Mouse (Mus musculus) hindbrain, embryonic 16.5 days (tissue): ENCODE results near the gene Mier2. TPM values are rescaled to one million over a fixed set of nuclear protein-coding genes. Genes with fewer than 3 reads are reported as not detected.

ENCODE experiments used
- ATAC-seq: fragments of 200-750 bp; cut with Nextera tagmentation; 2 replicates; pipeline ENCODE4 v1.8.0; 2017; ENCODE audit warnings: moderate TSS enrichment, moderate library complexity
- H3K27ac ChIP-seq: fragments of 300-500 bp; sonication (generic); 2 replicates; pipeline ENCODE4 v1.5.1; 2014; ENCODE audit warnings: low read depth, mild to moderate bottlenecking, control low read depth, low read length, moderate library complexity
- H3K27me3 ChIP-seq: fragments of 300-500 bp; sonication (generic); replicated peaks from 2 replicates; pipeline ENCODE4 v1.6.1; 2014; ENCODE audit warnings: low read length; ENCODE audit not compliant: control insufficient read depth, insufficient read depth
- H3K36me3 ChIP-seq: fragments of 300-500 bp; sonication (generic); 2 replicates; pipeline ENCODE4 v1.6.1; 2014; ENCODE audit warnings: mild to moderate bottlenecking, low read length, moderate library complexity, mixed read lengths; ENCODE audit not compliant: control insufficient read depth, insufficient read depth
- H3K4me1 ChIP-seq: fragments of 300-500 bp; sonication (generic); 2 replicates; pipeline ENCODE4 v1.6.1; 2014; ENCODE audit warnings: low read depth, low read length; ENCODE audit not compliant: control insufficient read depth, insufficient read depth
- H3K4me2 ChIP-seq: fragments of 300-500 bp; sonication (generic); 2 replicates; pipeline ENCODE4 v1.6.1; 2014; ENCODE audit warnings: mild to moderate bottlenecking, low read length, control low read depth, moderate library complexity
- H3K4me3 ChIP-seq: fragments of 300-500 bp; sonication (generic); 2 replicates; pipeline ENCODE4 v1.5.1; 2014; ENCODE audit warnings: mild to moderate bottlenecking, low read length, control low read depth, moderate library complexity
- H3K9ac ChIP-seq: fragments of 300-500 bp; sonication (generic); 2 replicates; pipeline ENCODE4 v1.6.1; 2014; ENCODE audit warnings: low read depth, mild to moderate bottlenecking, control low read depth, low read length, moderate library complexity
- H3K9me3 ChIP-seq: fragments of 300-500 bp; sonication (generic); 2 replicates; pipeline ENCODE4 v1.6.1; 2014; ENCODE audit warnings: mild to moderate bottlenecking, low read length, moderate library complexity; ENCODE audit not compliant: control insufficient read depth
- WGBS: fragments of 180-500 bp; shearing (Covaris S2); extraction: QIAGEN DNeasy Blood & Tissue Kit; methylation state at CpG from one replicate; pipeline ENCODE4 v1.1.7; 2014; 5-methylcytosine and 5-hydroxymethylcytosine counted together
- polyA plus RNA-seq: library from polyadenylated mRNA; unstranded; fragments of >200 nt; fragmentation: Nextera tagmentation; extraction: Ambion mirVana; gene quantifications from 2 replicates; pipeline ENCODE4 v1.2.1, GENCODE M21; 2015

Gene Mier2
- polyA plus RNA-seq, 1 experiment from 2014 or later: 56.5 TPM

GRCm38 (mm10) chr10:79587061-79587751 lies 32.2 kb upstream of the Mier2 start, which contains the start of gene Theg:
Theg (minus strand) TSS chr10:79587331.
- H3K9me3 ChIP-seq: no peaks in the 10 kb centered on the region; the same call in 1 of the 2 replicates
- no peaks in the 10 kb centered on the region for H3K4me1 ChIP-seq
- no peak within 1 kb of the TSS for H3K4me2 ChIP-seq
- 79% methylated on average over 5 of the region's 5 CpGs for WGBS
- H3K27me3 ChIP-seq: no peaks in the 10 kb centered on the region
- no peaks in the 10 kb centered on the region for H3K36me3 ChIP-seq
- H3K9ac ChIP-seq: no peak within 1 kb of the TSS
- ATAC-seq: no peak
- no peak within 1 kb of the TSS for H3K4me3 ChIP-seq
- no peak within 1 kb of the TSS for H3K27ac ChIP-seq

GRCm38 (mm10) chr10:79586243-79586642 lies 31.2 kb upstream of the Mier2 start:
- Histone ChIP-seq H3K9ac (no peak overlapping the region), H3K4me3 (no peak overlapping the region), H3K4me2 (no peak overlapping the region), H3K36me3 (no peaks in the 10 kb centered on the region), H3K9me3 (no peaks in the 10 kb centered on the region), H3K27ac (no peak overlapping the region), H3K27me3 (no peaks in the 10 kb centered on the region), H3K4me1 (no peaks in the 10 kb centered on the region)
- ATAC-seq: no peak
- WGBS: 67% methylated on average over 8 of the region's 8 CpGs

- no peak overlapping the region for H3K4me3 ChIP-seq
- H3K27me3 ChIP-seq: no peaks in the 10 kb centered on the region
- WGBS: 93% methylated on average over 5 of the region's 5 CpGs
- no peaks in the 10 kb centered on the region for H3K36me3 ChIP-seq
- H3K9ac ChIP-seq: no peak overlapping the region
- no peaks in the 10 kb centered on the region for H3K9me3 ChIP-seq
- no peak for ATAC-seq
- H3K4me2 ChIP-seq: no peak overlapping the region
- no peaks in the 10 kb centered on the region for H3K4me1 ChIP-seq
- no peak overlapping the region for H3K27ac ChIP-seq
Observed at GRCm38 (mm10) chr10:79585723-79586122, 30.7 kb upstream of the Mier2 start.

- no peak for ATAC-seq
- Histone ChIP-seq H3K27me3 (no peaks in the 10 kb centered on the region), H3K27ac (no peak overlapping the region), H3K4me2 (no peak overlapping the region), H3K9me3 (no peaks in the 10 kb centered on the region), H3K4me3 (no peak overlapping the region), H3K36me3 (no peaks in the 10 kb centered on the region), H3K9ac (no peak overlapping the region), H3K4me1 (no peaks in the 10 kb centered on the region)
- 95% methylated on average over 6 of the region's 6 CpGs for WGBS
Observed at GRCm38 (mm10) chr10:79585136-79585535, 30.1 kb upstream of the Mier2 start.

- Histone ChIP-seq H3K36me3 (no peaks in the 10 kb centered on the region), H3K27ac (no peak overlapping the region)
- 80% methylated on average over 9 of the region's 9 CpGs for WGBS
Observed at GRCm38 (mm10) chr10:79584426-79584825, 29.4 kb upstream of the Mier2 start.

GRCm38 (mm10) chr10:79584021-79584420 lies 29.0 kb upstream of the Mier2 start:
- 79% methylated on average over 7 of the region's 7 CpGs for WGBS
- no peaks in the 10 kb centered on the region for H3K27me3 ChIP-seq

More at GRCm38 (mm10) chr10:79584426-79584825, 29.4 kb upstream of the Mier2 start:
- Histone ChIP-seq H3K4me2 (no peak overlapping the region), H3K4me1 (no peaks in the 10 kb centered on the region), H3K27me3 (no peaks in the 10 kb centered on the region), H3K9ac (no peak overlapping the region), H3K9me3 (no peaks in the 10 kb centered on the region), H3K4me3 (no peak overlapping the region)
- ATAC-seq: no peak

GRCm38 (mm10) chr10:79581501-79581900 lies 26.5 kb upstream of the Mier2 start:
- Histone ChIP-seq H3K36me3 (no peaks in the 10 kb centered on the region), H3K4me2 (no peak overlapping the region), H3K4me1 (no peaks in the 10 kb centered on the region), H3K9me3 (no peaks in the 10 kb centered on the region), H3K27ac (no peak overlapping the region), H3K27me3 (no peaks in the 10 kb centered on the region), H3K9ac (no peak overlapping the region), H3K4me3 (no peak overlapping the region)
- WGBS: 90% methylated on average over 8 of the region's 8 CpGs
- no peak for ATAC-seq

More at GRCm38 (mm10) chr10:79584021-79584420, 29.0 kb upstream of the Mier2 start:
- Histone ChIP-seq H3K9me3 (no peaks in the 10 kb centered on the region), H3K9ac (no peak overlapping the region), H3K4me1 (no peaks in the 10 kb centered on the region), H3K27ac (no peak overlapping the region), H3K36me3 (no peaks in the 10 kb centered on the region), H3K4me2 (no peak overlapping the region), H3K4me3 (no peak overlapping the region)
- no peak for ATAC-seq

- Histone ChIP-seq H3K9ac (no peak overlapping the region), H3K4me2 (no peak overlapping the region), H3K4me3 (no peak overlapping the region), H3K36me3 (no peaks in the 10 kb centered on the region), H3K27ac (no peak overlapping the region), H3K9me3 (no peaks in the 10 kb centered on the region), H3K27me3 (no peaks in the 10 kb centered on the region), H3K4me1 (no peaks in the 10 kb centered on the region)
- WGBS: 39% methylated on average over 6 of the region's 6 CpGs
- ATAC-seq: no peak
Observed at GRCm38 (mm10) chr10:79580811-79581210, 25.8 kb upstream of the Mier2 start.

- no peak for ATAC-seq
- H3K36me3 ChIP-seq: no peaks in the 10 kb centered on the region
- no peak overlapping the region for H3K4me3 ChIP-seq
- H3K27me3 ChIP-seq: no peaks in the 10 kb centered on the region
- no peaks in the 10 kb centered on the region for H3K4me1 ChIP-seq
- H3K9ac ChIP-seq: no peak overlapping the region
- H3K4me2 ChIP-seq: no peak overlapping the region
- no peak overlapping the region for H3K27ac ChIP-seq
- H3K9me3 ChIP-seq: no peaks in the 10 kb centered on the region
- 69% methylated on average over 7 of the region's 7 CpGs for WGBS
Observed at GRCm38 (mm10) chr10:79580356-79580755, 25.4 kb upstream of the Mier2 start.
